Mouse (Mus musculus): Measurements from ENCODE around the gene Tcf15. TPM values are rescaled to one million over a fixed set of nuclear protein-coding genes. Genes with fewer than 3 reads are reported as not detected.

Tcf15 gene
- polyA plus RNA-seq, 1 experiment, result 0.21 TPM

GRCm38 (mm10) chr2:152189640-152190039 lies 46.3 kb downstream of the Tcf15 start:
- H3K27me3 ChIP-seq (ENCODE audit: control insufficient read depth), result no peaks in the 10 kb centered on the region
- peaks cover 29% of the 10 kb centered on the region for H3K4me1 ChIP-seq (ENCODE audit: control insufficient read depth)
- no peak for TF ChIP-seq GATA1 (IDR thresholded peaks at IDR 0.05; ENCODE audit: low read length)
- no peak for TF ChIP-seq TAL1 (IDR thresholded peaks at IDR 0.05; ENCODE audit: low read length)
- H3K4me3 ChIP-seq (replicated peaks), result no peak overlapping the region
- H3K9me3 ChIP-seq (ENCODE audit: control insufficient read depth, low read length), result no peaks in the 10 kb centered on the region
- H3K36me3 ChIP-seq (ENCODE audit: control insufficient read depth), result no peaks in the 10 kb centered on the region

- H3K4me1 ChIP-seq (ENCODE audit: control insufficient read depth), result peaks cover 34% of the 10 kb centered on the region
- H3K4me3 ChIP-seq (replicated peaks), result no peak overlapping the region
- H3K36me3 ChIP-seq (ENCODE audit: control insufficient read depth), result no peaks in the 10 kb centered on the region
- H3K27me3 ChIP-seq (ENCODE audit: control insufficient read depth), result no peaks in the 10 kb centered on the region
- TF ChIP-seq TAL1 (IDR thresholded peaks at IDR 0.05; ENCODE audit: low read length), result no peak
- TF ChIP-seq GATA1 (IDR thresholded peaks at IDR 0.05; ENCODE audit: low read length), result no peak
- H3K9me3 ChIP-seq (ENCODE audit: control insufficient read depth, low read length), result no peaks in the 10 kb centered on the region
Measured at GRCm38 (mm10) chr2:152190161-152190560, 46.8 kb downstream of the Tcf15 start.

- H3K9me3 ChIP-seq (ENCODE audit: control insufficient read depth, low read length), result no peaks in the 10 kb centered on the region
- TF ChIP-seq TAL1 (IDR thresholded peaks at IDR 0.05; ENCODE audit: low read length) (no peak), GATA1 (IDR thresholded peaks at IDR 0.05; ENCODE audit: low read length) (no peak)
- no peak overlapping the region for H3K4me3 ChIP-seq (replicated peaks)
- H3K27me3 ChIP-seq (ENCODE audit: control insufficient read depth), result no peaks in the 10 kb centered on the region
- peaks cover 39% of the 10 kb centered on the region for H3K4me1 ChIP-seq (ENCODE audit: control insufficient read depth)
- H3K36me3 ChIP-seq (ENCODE audit: control insufficient read depth), result no peaks in the 10 kb centered on the region
Measured at GRCm38 (mm10) chr2:152192591-152193345, 49.4 kb downstream of the Tcf15 start.

- no peaks in the 10 kb centered on the region for H3K9me3 ChIP-seq (ENCODE audit: control insufficient read depth, low read length)
- peaks cover 39% of the 10 kb centered on the region for H3K4me1 ChIP-seq (ENCODE audit: control insufficient read depth)
- H3K27me3 ChIP-seq (ENCODE audit: control insufficient read depth), result no peaks in the 10 kb centered on the region
- TF ChIP-seq GATA1 (IDR thresholded peaks at IDR 0.05; ENCODE audit: low read length) (no peak), TAL1 (IDR thresholded peaks at IDR 0.05; ENCODE audit: low read length) (no peak)
- no peaks in the 10 kb centered on the region for H3K36me3 ChIP-seq (ENCODE audit: control insufficient read depth)
- H3K4me3 ChIP-seq (replicated peaks), result no peak overlapping the region
Measured at GRCm38 (mm10) chr2:152193346-152193710, 50.0 kb downstream of the Tcf15 start.

GRCm38 (mm10) chr2:152194586-152194985 lies 51.2 kb downstream of the Tcf15 start:
- H3K4me3 ChIP-seq (replicated peaks), result no peak overlapping the region
- H3K36me3 ChIP-seq (ENCODE audit: control insufficient read depth), result no peaks in the 10 kb centered on the region
- no peaks in the 10 kb centered on the region for H3K9me3 ChIP-seq (ENCODE audit: control insufficient read depth, low read length)
- H3K4me1 ChIP-seq (ENCODE audit: control insufficient read depth), result peaks cover 37% of the 10 kb centered on the region
- no peak for TF ChIP-seq GATA1 (IDR thresholded peaks at IDR 0.05; ENCODE audit: low read length)
- no peak for TF ChIP-seq TAL1 (IDR thresholded peaks at IDR 0.05; ENCODE audit: low read length)
- no peaks in the 10 kb centered on the region for H3K27me3 ChIP-seq (ENCODE audit: control insufficient read depth)

- Histone ChIP-seq H3K27me3 (ENCODE audit: control insufficient read depth) (no peaks in the 10 kb centered on the region), H3K9me3 (ENCODE audit: control insufficient read depth, low read length) (no peaks in the 10 kb centered on the region), H3K36me3 (ENCODE audit: control insufficient read depth) (no peaks in the 10 kb centered on the region), H3K4me3 (replicated peaks) (no peak overlapping the region), H3K4me1 (ENCODE audit: control insufficient read depth) (peaks cover 33% of the 10 kb centered on the region)
- no peak for TF ChIP-seq GATA1 (IDR thresholded peaks at IDR 0.05; ENCODE audit: low read length)
- TF ChIP-seq TAL1 (IDR thresholded peaks at IDR 0.05; ENCODE audit: low read length), result no peak
Measured at GRCm38 (mm10) chr2:152196896-152197295, 53.5 kb downstream of the Tcf15 start.

- Histone ChIP-seq H3K9me3 (ENCODE audit: control insufficient read depth, low read length) (no peaks in the 10 kb centered on the region), H3K36me3 (ENCODE audit: control insufficient read depth) (no peaks in the 10 kb centered on the region), H3K4me1 (ENCODE audit: control insufficient read depth) (peaks cover 31% of the 10 kb centered on the region), H3K27me3 (ENCODE audit: control insufficient read depth) (no peaks in the 10 kb centered on the region), H3K4me3 (replicated peaks) (no peak overlapping the region)
- TF ChIP-seq GATA1 (IDR thresholded peaks at IDR 0.05; ENCODE audit: low read length) (no peak), TAL1 (IDR thresholded peaks at IDR 0.05; ENCODE audit: low read length) (no peak)
Measured at GRCm38 (mm10) chr2:152197301-152197712, 53.9 kb downstream of the Tcf15 start.

Other genes with a start within 250 kb of the Tcf15 start
- not detected in 2 replicates for gene Angpt4, start 232.4 kb upstream of the Tcf15 start, polyA plus RNA-seq (2012)
- gene Fam110a, start 163.3 kb upstream of the Tcf15 start, polyA plus RNA-seq (2012), result 4.5 and 4.7 TPM in 2 replicates
- 0.05 and 0.09 TPM in 2 replicates for gene Slc52a3, start 147.1 kb upstream of the Tcf15 start, polyA plus RNA-seq (2012)
- gene Scrt2, start 62.0 kb upstream of the Tcf15 start, polyA plus RNA-seq (2012), result 0.03 TPM in 1 of 2 replicates, not detected in the other
- gene Srxn1, start 38.0 kb upstream of the Tcf15 start, polyA plus RNA-seq (2012), result 2.6 TPM in 2 replicates
- gene Csnk2a1, start 83.3 kb downstream of the Tcf15 start, polyA plus RNA-seq (2012), result 0.94 and 1.0 TPM in 2 replicates
- 0.32 and 0.90 TPM in 2 replicates for gene Tbc1d20, start 150.3 kb downstream of the Tcf15 start, polyA plus RNA-seq (2012)
- 16.2 and 20.4 TPM in 2 replicates for gene Rbck1, start 189.1 kb downstream of the Tcf15 start, polyA plus RNA-seq (2012)
- 1.3 TPM in 2 replicates for gene Trib3, start 200.5 kb downstream of the Tcf15 start, polyA plus RNA-seq (2012)
- not detected in 2 replicates for gene Nrsn2, start 233.1 kb downstream of the Tcf15 start, polyA plus RNA-seq (2012)